8 mouse cellular contexts compared by ENCODE assay signal in genomic region chr15:85333511-85333910, GRCm38 (mm10). TPM values are rescaled to one million over a fixed set of nuclear protein-coding genes. Genes with fewer than 3 reads are reported as not detected.
DNase-seq lines count a peak whose midpoint lies in the region; ATAC-seq and TF ChIP-seq lines count a peak whose summit lies in the region.
"Not testable (repeated sequence)": the region's sequence is repeated elsewhere in the genome, so short reads cannot be mapped to it uniquely, and the experiment has no call there.

No protein-coding gene starts in this region.

- not testable (repeated sequence) for TF ChIP-seq CTCF in ES-Bruce4 (IDR thresholded peaks at IDR 0.05; ENCODE audit: low read depth, low read length); liver, postnatal 0 days (IDR thresholded peaks at IDR 0.05; ENCODE audit: low read depth)

- H3K4me2 ChIP-seq in liver, postnatal 0 days (ENCODE audit: low read depth, low read length) = not testable (repeated sequence)

- not testable (repeated sequence) for ATAC-seq in liver, postnatal 0 days

- not testable (repeated sequence) for H3K9ac ChIP-seq in ES-Bruce4 (ENCODE audit: low read depth, poor library complexity, severe bottlenecking); ES-E14 (ENCODE audit: insufficient read depth, low read depth, low read length, poor library complexity, severe bottlenecking); liver, postnatal 0 days (replicated peaks)

- peak overlapping the region; percentile 60; the same call in 1 of the 2 replicates for H3K27ac ChIP-seq in ES-Bruce4 (ENCODE audit: insufficient read depth, low read length)
- not testable (repeated sequence) for H3K27ac ChIP-seq in ES-E14 (ENCODE audit: insufficient read depth, low read depth, low read length, poor library complexity, severe bottlenecking); heart, embryonic 10.5 days
- peak overlapping the region; percentile 34; the same call in 1 of the 2 replicates for H3K27ac ChIP-seq in liver, postnatal 0 days (ENCODE audit: low read depth)

- not testable (repeated sequence) for H3K36me3 ChIP-seq in ES-Bruce4 (ENCODE audit: control insufficient read depth, insufficient read depth, low read length, poor library complexity, severe bottlenecking); ES-E14 (ENCODE audit: control insufficient read depth, insufficient read depth, low read length, poor library complexity, severe bottlenecking); heart, embryonic 10.5 days; liver, postnatal 0 days (replicated peaks; ENCODE audit: insufficient read depth, low read length)

- in situ Hi-C loops in ES-E14 (cut with MboI; ENCODE audit: low sequenced_read_pairs in 2 of 2, unreplicated experiment in 2 of 2) = not testable (repeated sequence)

- WGBS in heart, embryonic 10.5 days = 89% methylated on average over 6 of the region's 6 CpGs
- 84% methylated on average over 6 of the region's 6 CpGs for whole genome bisulfite sequencing in liver, postnatal 0 days (ENCODE audit: insufficient replicate concordance)

- H3K27me3 ChIP-seq in ES-Bruce4 (ENCODE audit: control insufficient read depth, insufficient read depth, low read length, poor library complexity, severe bottlenecking); heart, embryonic 10.5 days (ENCODE audit: insufficient read depth, poor library complexity, severe bottlenecking); liver, postnatal 0 days (ENCODE audit: insufficient read depth, low read length): not testable (repeated sequence)

- TF ChIP-seq EP300 in ES-Bruce4 (IDR thresholded peaks at IDR 0.05; ENCODE audit: insufficient read depth, low read depth, low read length) = 0 out of 2 replicates have a peak, but pooled peaks have one; percentile 26
- not testable (repeated sequence) for TF ChIP-seq EP300 in liver, postnatal 0 days (IDR thresholded peaks at IDR 0.05; ENCODE audit: low read depth)

- H3K9me3 ChIP-seq in ES-Bruce4 (replicated peaks; ENCODE audit: control insufficient read depth, insufficient read depth, low read length, poor library complexity, severe bottlenecking); ES-E14 (ENCODE audit: control insufficient read depth, insufficient read depth, low read depth, low read length); heart, embryonic 10.5 days; liver, postnatal 0 days (ENCODE audit: low read length): not testable (repeated sequence)

- H3K4me3 ChIP-seq in ES-Bruce4 (ENCODE audit: low read depth, low read length); ES-E14 (ENCODE audit: insufficient read depth in 1 of 2, low read depth in 1 of 2, low read length in 2 of 2, poor library complexity in 1 of 2, severe bottlenecking in 1 of 2); heart, embryonic 10.5 days; liver, postnatal 0 days (ENCODE audit: low read depth, low read length): not testable (repeated sequence)

- H3K4me1 ChIP-seq in ES-Bruce4 (ENCODE audit: control insufficient read depth, insufficient read depth, low read length) = not testable (repeated sequence)
- peaks cover 3 to 20% of the 10 kb centered on the region in 2 experiments; a peak in 3 of 4 replicates for H3K4me1 ChIP-seq in ES-E14 (ENCODE audit: control insufficient read depth in 2 of 2, insufficient read depth in 2 of 2, low read length in 2 of 2, poor library complexity in 1 of 2)
- peaks cover 13% of the 10 kb centered on the region for H3K4me1 ChIP-seq in heart, embryonic 10.5 days
- H3K4me1 ChIP-seq in liver, postnatal 0 days (ENCODE audit: insufficient read depth) = peaks cover 25% of the 10 kb centered on the region

- peak; percentile 43 for DNase-seq in 3T3-L1 (ENCODE audit: low read depth, low spot score)
- peak; percentile 66 for DNase-seq in ES-CJ7 (ENCODE audit: low read depth, low spot score)
- DNase-seq in ES-E14 (ENCODE audit: low read depth, low spot score) = peak; percentile 25
- DNase-seq in R1 (ENCODE audit: low read depth, low spot score) = peak; percentile 90
- DNase-seq in ZHBTc4 (ENCODE audit: low read depth, low spot score) = peak; percentile 76
- DNase-seq in heart, embryonic 10.5 days (ENCODE audit: low spot score) = peak; percentile 27
- DNase-seq in liver, postnatal 0 days = not testable (repeated sequence)

- not testable (repeated sequence) for TF ChIP-seq POLR2A in ES-Bruce4 (IDR thresholded peaks at IDR 0.05; ENCODE audit: insufficient read depth, low read length)

RNA-seq across cellular contexts. Expression of gene Atxn10, which starts 2.5 kb away (rescaled TPM):
- polyA plus RNA-seq in ES-Bruce4 (2011; ENCODE audit: insufficient read depth, insufficient read length, low read depth, missing spikeins) = 315 and 320 TPM in 2 replicates
- total RNA-seq in ES-E14 (2012; rRNA removed) = 108 and 195 TPM in 2 replicates
- polyA plus RNA-seq in heart, embryonic 10.5 days (2016; fragmentation: Nextera tagmentation; extraction: Ambion mirVana) = 294 and 302 TPM in 2 replicates
- polyA plus RNA-seq in liver, postnatal 0 days (2015; fragmentation: Nextera tagmentation; extraction: Ambion mirVana) = 77.7 and 83.3 TPM in 2 replicates
